Mouse (Mus musculus) layer of hippocampus, postnatal 14 days (tissue): Measurements from ENCODE around the gene Olfr1013. TPM values are rescaled to one million over a fixed set of nuclear protein-coding genes. Genes with fewer than 3 reads are reported as not detected.

Experiments used
- DNase-seq, 2 experiments: peaks; one replicate each; pipeline ENCODE4 v3.0.0; 2021 to 2022; ENCODE audit warnings: low spot score in 2 of 2, mixed read lengths in 1 of 2
- long read RNA-seq, 2 experiments: library from polyadenylated mRNA; stranded (forward); transcript quantifications; one replicate each; pipeline ENCODE4 v2.0.0; 2021
- total RNA-seq, 2 experiments: library from RNA; stranded (reverse); gene quantifications; 2 replicates each; pipeline ENCODE4 v1.2.3; 2021

The Olfr1013 gene
- total RNA-seq: not detected
- long read RNA-seq, experiment 1: 0 reads
- long read RNA-seq, experiment 2: 0 reads

DNA sequence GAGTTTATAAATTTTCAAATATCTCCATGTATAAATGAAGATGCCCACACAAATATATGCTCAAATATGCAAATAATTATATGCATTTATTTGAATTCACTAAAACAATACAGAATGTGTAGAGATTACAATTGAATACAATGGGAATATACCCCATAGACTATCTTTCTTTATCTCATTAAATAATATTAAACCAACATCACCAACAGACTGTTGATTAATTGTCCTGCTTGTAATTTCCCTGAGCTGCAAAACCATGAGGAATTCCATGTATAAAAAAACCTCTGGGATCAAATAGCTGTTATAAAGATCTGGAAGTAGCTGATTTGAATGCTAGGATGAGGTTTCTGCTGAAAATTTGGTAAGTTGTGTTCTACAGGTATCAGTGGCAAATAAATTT, at the start of gene Olfr1013:
TSS of gene Olfr1013 (plus strand) at position 301 of the 400 bp plus-strand sequence.
- DNase-seq: no peak

DNA sequence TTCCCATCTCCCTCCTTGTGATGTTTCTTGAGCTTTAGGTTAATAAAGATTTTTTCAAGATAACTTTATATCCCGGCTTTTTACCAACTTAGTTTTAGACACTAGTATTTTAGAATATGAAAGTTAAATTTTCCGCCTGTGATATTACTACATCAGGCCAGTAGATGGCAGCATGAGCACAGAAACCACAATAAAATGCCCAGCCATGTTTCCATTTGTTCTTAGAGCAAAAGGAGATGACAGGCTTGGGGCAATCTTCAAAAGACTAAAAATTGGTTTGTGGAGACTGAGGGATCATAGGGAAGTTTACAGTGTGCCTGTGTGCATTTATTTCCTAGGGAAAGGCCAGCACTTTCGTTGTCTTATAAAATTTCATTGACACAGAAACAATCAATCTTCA, 41.1 kb upstream of the Olfr1013 start:
- DNase-seq: peak in 1 of 2 experiments; percentile 49

DNA sequence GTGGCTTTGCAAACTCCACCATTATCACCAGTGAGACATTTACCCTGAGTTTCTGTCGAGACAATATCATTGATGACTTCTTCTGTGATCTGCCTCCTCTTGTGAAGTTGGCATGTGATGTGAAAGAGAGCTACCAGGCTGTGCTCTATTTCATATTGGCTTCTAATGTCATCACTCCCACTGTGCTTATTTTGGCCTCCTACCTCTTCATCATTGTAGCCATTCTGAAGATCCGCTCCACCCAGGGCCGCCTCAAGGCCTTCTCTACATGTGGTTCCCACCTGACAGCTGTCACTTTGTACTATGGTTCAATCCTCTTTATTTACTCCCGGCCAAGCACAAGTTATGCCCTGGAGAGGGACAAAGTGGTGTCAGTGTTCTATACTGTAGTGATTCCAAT, 13.1 kb upstream of the Olfr1013 start:
- DNase-seq: no peak

DNA sequence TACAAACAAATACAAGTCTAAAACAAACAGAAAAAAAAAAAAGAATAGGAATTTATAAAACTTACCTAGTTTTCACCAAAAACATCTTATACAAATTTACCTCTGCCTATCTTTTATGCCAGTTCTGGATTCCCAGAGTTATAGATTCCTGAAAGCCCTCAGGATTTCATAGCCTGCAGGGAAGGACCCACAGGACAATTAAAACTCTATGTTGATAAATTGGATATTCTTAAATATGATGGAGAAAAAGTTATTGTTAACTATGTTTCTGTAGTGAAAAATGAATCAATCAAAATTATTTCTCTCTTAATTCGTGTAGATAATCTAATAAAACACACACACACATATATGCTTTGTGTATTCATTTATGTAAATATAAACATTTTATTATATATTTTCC, 4.2 kb upstream of the Olfr1013 start, which contains the start of gene Olfr1012:
TSS of gene Olfr1012 (minus strand) at position 101 of the 400 bp plus-strand sequence.
- no peak for DNase-seq

DNA sequence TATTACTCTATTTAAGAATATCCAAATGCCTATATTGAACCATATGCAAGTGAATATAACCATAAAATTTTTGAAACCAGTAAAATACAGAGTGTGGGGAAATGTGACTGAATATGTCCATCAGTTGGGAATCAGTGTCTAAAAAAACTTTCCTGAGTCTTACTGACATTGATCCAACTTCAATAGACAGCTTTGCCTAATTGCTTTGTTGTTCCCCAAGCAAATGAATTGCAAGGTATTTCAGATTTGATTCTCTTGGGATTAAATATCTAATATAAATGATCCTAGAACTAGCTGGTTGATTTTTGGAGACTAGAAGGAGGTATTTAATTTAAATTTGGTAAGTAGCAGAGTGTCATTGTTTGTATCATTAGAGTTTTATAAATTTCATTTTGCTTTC, 5.5 kb downstream of the Olfr1013 start, which contains the start of gene Olfr1014:
TSS of gene Olfr1014 (plus strand) at position 301 of the 400 bp plus-strand sequence.
- no peak for DNase-seq

DNA sequence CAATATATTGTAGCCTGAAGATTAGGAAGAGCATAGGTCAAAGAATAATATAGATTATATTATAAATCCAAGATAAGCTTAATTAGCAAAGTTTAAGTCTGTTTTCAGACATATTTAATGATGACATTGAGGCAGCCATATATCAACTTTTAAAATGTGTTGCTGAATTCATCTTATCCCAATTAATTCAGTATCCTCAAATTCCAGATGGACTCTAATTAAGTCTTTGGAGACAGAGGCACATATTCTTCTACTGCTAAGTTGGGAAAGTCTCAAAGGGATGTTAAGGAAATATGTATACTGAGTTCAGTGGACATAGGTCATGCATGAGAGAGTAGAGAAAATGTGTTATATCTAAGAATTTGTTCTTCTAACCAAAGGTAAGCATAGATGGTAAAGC, 14.8 kb downstream of the Olfr1013 start, which contains the start of gene Olfr1015:
TSS of gene Olfr1015 (plus strand) at position 301 of the 400 bp plus-strand sequence.
- DNase-seq: no peak

DNA sequence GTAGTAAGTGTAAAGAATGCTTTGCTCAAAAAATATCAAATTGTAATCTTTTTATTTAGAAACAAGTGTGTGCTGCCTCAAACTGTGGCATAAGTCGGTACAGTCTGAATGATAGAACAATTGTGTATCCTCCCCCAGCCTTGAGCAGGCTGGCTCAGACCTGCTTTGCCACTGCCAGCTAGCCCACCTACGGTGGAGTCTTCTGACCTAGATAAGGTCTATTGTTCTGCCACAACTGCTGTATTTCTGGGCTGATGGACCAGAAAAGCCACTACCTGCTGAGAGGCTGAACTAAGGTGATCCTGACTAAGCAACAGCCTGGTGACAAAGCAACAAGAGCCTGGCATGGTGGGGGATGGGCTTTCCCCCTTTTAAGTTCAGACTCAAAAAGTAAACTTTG, 25.4 kb downstream of the Olfr1013 start:
- no peak for DNase-seq

DNA sequence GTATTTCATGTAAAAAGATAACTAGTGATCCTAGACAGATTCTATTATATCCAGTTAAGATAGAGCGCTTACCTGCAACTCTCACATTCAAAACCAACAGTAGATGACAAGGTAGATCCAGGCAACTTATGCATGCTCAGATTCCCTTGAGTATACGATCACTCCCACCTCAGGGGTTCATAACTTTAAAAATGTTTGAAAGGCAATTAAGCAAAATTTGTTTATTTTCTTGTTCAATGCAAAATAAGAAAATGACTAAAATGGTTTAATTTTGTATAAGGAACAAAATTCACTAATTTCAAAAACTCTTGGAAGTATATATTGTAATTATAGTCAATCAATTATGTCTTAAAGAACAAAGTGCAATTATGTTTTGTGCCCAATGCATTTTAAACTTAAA, 35.5 kb downstream of the Olfr1013 start, which contains the start of gene Olfr1016:
TSS of gene Olfr1016 (minus strand) at position 101 of the 400 bp plus-strand sequence.
- no peak for DNase-seq

DNA sequence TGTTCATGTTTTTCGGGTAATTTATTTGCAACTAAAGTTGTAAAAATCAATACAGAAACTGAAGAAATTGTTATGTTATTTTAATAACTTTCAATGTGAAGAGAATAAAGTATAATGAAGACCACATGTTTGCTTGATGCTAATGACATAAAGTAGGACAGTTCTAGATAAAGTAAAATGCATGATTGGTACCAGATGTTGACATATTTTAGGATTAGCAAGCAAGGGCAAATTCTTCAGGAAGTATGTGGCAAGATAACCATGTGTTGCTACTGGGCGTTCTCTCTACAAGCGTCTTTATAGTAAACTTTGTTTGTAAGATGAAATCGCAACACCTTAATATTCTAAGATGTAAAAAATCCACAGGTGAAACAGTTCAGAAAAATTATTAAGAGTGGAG, 37.6 kb downstream of the Olfr1013 start:
- no peak for DNase-seq

DNA sequence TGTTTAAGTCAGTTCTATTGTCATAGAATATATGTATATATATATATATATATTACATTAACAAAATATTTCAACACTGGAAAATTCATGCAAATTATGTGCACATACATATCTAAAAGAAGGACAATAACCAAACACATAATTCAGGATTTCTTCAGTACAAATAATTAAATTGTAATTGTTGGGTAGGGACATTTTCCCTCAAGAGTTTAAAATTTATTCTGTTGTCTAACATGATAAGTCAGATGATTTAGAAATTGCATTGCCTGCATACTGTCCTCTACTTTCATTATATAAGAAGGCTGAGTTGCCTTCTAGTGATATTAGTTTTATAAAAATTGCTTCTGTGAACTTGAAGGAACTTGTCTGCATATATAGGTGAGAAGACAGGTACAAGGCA, 51.3 kb downstream of the Olfr1013 start, which contains the start of gene Olfr1018:
TSS of gene Olfr1018 (plus strand) at position 301 of the 400 bp plus-strand sequence.
- DNase-seq: no peak

Other genes with a start within 250 kb of the Olfr1013 start
- gene 4833423E24Rik, start 248.1 kb upstream of the Olfr1013 start, total RNA-seq: under 1 TPM; 0.43 to 0.65 TPM
- not detected for gene Olfr996, start 187.9 kb upstream of the Olfr1013 start, total RNA-seq
- not detected for gene Olfr998, start 178.2 kb upstream of the Olfr1013 start, total RNA-seq
- not detected for gene Olfr1000, start 155.2 kb upstream of the Olfr1013 start, total RNA-seq
- gene Olfr1002, start 116.4 kb upstream of the Olfr1013 start, total RNA-seq: not detected
- not detected for gene Olfr154, start 102.6 kb upstream of the Olfr1013 start, total RNA-seq
- not detected for gene Olfr1006, start 88.3 kb upstream of the Olfr1013 start, total RNA-seq
- not detected for gene Olfr1008, start 77.7 kb upstream of the Olfr1013 start, total RNA-seq
- gene Olfr1009, start 51.7 kb upstream of the Olfr1013 start, total RNA-seq: not detected
- not detected for gene Olfr1012, start 4.3 kb upstream of the Olfr1013 start, total RNA-seq
- gene Olfr1014, start 5.6 kb downstream of the Olfr1013 start, total RNA-seq: not detected
- not detected for gene Olfr1015, start 14.9 kb downstream of the Olfr1013 start, total RNA-seq
- gene Olfr1016, start 35.4 kb downstream of the Olfr1013 start, total RNA-seq: not detected
- gene Olfr1018, start 51.4 kb downstream of the Olfr1013 start, total RNA-seq: not detected
- gene Olfr1019, start 78.4 kb downstream of the Olfr1013 start, total RNA-seq: not detected
- not detected for gene Olfr1020, start 79.9 kb downstream of the Olfr1013 start, total RNA-seq
- gene Olfr1022, start 101.5 kb downstream of the Olfr1013 start, total RNA-seq: not detected
- gene Olfr1023, start 118.5 kb downstream of the Olfr1013 start, total RNA-seq: not detected
- not detected for gene Olfr1024, start 138.0 kb downstream of the Olfr1013 start, total RNA-seq
- gene Olfr1025-ps1, start 148.1 kb downstream of the Olfr1013 start, total RNA-seq: not detected
- gene Olfr1026, start 154.5 kb downstream of the Olfr1013 start, total RNA-seq: not detected
- not detected for gene Olfr1028, start 183.3 kb downstream of the Olfr1013 start, total RNA-seq
- gene Olfr1029, start 206.8 kb downstream of the Olfr1013 start, total RNA-seq: not detected
- not detected for gene Olfr1030, start 212.2 kb downstream of the Olfr1013 start, total RNA-seq
- gene Olfr1031, start 223.2 kb downstream of the Olfr1013 start, total RNA-seq: not detected
- gene Olfr1032, start 238.4 kb downstream of the Olfr1013 start, total RNA-seq: not detected